Mouse (Mus musculus) heart, postnatal 0 days (tissue): ENCODE data around the gene Dqx1.

Experiments used
- CTCF ChIP-seq: IDR thresholded peaks from 2 replicates; pipeline ENCODE4 v1.5.1; 2016; ENCODE audit warnings: antibody characterized with exemption, control low read depth, low read depth
- EP300 ChIP-seq: IDR thresholded peaks from 2 replicates; pipeline ENCODE4 v1.6.1; 2016; ENCODE audit warnings: antibody characterized with exemption, low read depth

DNA sequence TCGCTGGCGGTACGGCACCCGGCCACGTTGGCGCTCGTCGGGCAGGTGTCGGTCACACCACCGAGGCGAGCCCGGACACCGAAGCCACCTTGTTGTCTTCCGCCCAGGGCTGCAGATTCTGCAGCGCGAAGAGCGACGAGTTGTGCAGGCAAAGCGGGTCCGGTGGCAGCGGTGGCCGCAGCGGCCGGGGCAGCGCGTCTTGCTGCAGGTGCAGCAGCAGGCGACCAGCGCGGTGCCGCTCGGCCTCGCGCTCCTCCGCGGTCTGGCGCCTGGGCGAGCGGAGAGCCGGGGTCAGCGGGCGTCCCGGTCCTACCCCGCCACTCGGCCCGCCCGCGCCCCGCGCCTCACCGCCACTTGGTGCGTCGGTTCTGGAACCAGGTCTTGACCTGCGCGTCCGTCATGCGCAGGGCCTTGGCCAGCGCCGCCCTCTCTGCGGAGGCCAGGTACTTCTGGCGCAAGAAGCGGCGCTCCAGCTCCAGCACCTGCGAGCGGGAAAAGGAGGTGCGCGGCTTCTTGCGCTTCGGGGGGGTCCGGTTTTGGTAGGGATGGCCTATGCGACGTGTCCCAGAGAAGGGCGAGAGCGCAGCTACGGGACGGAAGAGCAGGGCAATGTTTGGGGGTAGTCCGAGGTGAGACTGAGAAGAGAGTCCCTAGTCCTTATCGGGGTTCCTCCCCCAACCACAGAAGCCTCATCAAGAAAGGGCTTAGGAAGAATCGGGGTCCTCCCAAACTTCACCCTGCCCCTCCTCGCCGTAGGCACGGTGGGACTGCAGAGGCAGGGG lies 11.3 kb downstream of the Dqx1 start:
- TF ChIP-seq CTCF: no peak
- TF ChIP-seq EP300: no peak
